Mouse (Mus musculus): ENCODE measurements around the gene Aadacl4.

GRCm38 (mm10) chr4:144613407-144613806, at the start of gene Aadacl4:
- no peak for TF ChIP-seq ELF1 (IDR thresholded peaks at IDR 0.05; ENCODE audit: low read depth, low read length)
- no peak for TF ChIP-seq EP300 (IDR thresholded peaks at IDR 0.05; ENCODE audit: low read depth in 1 of 2, low read length in 2 of 2)
